Mouse (Mus musculus): Measurements from ENCODE around the gene Galnt5.

DNA sequence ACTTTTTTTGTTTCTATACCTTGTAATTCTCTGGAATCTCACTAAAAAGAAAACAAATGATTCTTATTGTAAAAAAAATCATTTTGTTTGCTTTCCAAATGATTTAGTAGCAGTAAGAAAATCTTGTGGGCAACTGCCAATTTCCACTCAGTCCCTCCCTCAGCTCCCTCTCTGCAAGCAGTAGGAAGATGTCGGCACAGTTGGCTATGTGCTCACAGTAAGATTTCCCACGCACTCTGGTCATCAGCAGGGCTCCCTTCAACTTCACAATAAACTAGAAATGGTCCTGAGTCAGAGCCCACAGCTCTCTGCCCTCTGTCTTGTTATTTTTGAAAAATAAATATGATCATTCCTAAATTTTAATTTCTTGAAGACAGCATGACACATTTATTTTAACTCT is 46.1 kb upstream of the Galnt5 start:
- no peak for TF ChIP-seq POLR2A (IDR thresholded peaks at IDR 0.05; ENCODE audit: low read depth, low read length)
- no peak for TF ChIP-seq CTCF (IDR thresholded peaks at IDR 0.05; ENCODE audit: borderline replicate concordance, insufficient read depth, low read length)

Measured in embryonic fibroblast, embryonic 13.5 days (primary cell).